Mouse (Mus musculus): ENCODE results near the gene Mtrex.
A peak's percentile ranks its signal among the peaks of the same experiment; 100 is the strongest.

Gene Mtrex

GRCm38 (mm10) chr13:112870039-112870690 lies 57.0 kb downstream of the Mtrex start:
- DNase-seq (ENCODE audit: low spot score in 2 of 2): no peak

GRCm38 (mm10) chr13:112867381-112867780 lies 59.8 kb downstream of the Mtrex start:
- no peak for DNase-seq (ENCODE audit: low spot score in 2 of 2)

- no peak for DNase-seq (ENCODE audit: low spot score in 2 of 2)
Measured at GRCm38 (mm10) chr13:112866782-112867181, 60.4 kb downstream of the Mtrex start.

GRCm38 (mm10) chr13:112862978-112863677 lies 64.1 kb downstream of the Mtrex start:
- DNase-seq (ENCODE audit: low spot score in 2 of 2): no peak

GRCm38 (mm10) chr13:112862342-112862741 lies 64.9 kb downstream of the Mtrex start:
- DNase-seq (ENCODE audit: low spot score in 2 of 2): no peak

- peak in 1 of 2 experiments; percentile 36 for DNase-seq (ENCODE audit: low spot score in 2 of 2)
Measured at GRCm38 (mm10) chr13:112861825-112862306, 65.3 kb downstream of the Mtrex start.

- no peak for DNase-seq (ENCODE audit: low spot score in 2 of 2)
Measured at GRCm38 (mm10) chr13:112860911-112861310, 66.3 kb downstream of the Mtrex start.

GRCm38 (mm10) chr13:112860370-112860769 lies 66.8 kb downstream of the Mtrex start:
- no peak for DNase-seq (ENCODE audit: low spot score in 2 of 2)

- DNase-seq (ENCODE audit: low spot score in 2 of 2): no peak
Measured at GRCm38 (mm10) chr13:112859574-112860134, 67.5 kb downstream of the Mtrex start.

GRCm38 (mm10) chr13:112857921-112858320 lies 69.3 kb downstream of the Mtrex start:
- DNase-seq (ENCODE audit: low spot score in 2 of 2): no peak

- DNase-seq (ENCODE audit: low spot score in 2 of 2): no peak
Measured at GRCm38 (mm10) chr13:112854402-112854801, 72.8 kb downstream of the Mtrex start.

- no peak for DNase-seq (ENCODE audit: low spot score in 2 of 2)
Measured at GRCm38 (mm10) chr13:112853710-112854316, 73.4 kb downstream of the Mtrex start.

GRCm38 (mm10) chr13:112845931-112846330 lies 81.3 kb downstream of the Mtrex start:
- no peak for DNase-seq (ENCODE audit: low spot score in 2 of 2)

- DNase-seq (ENCODE audit: low spot score in 2 of 2): no peak
Measured at GRCm38 (mm10) chr13:112840241-112841087, 86.7 kb downstream of the Mtrex start.

GRCm38 (mm10) chr13:112838562-112839232 lies 88.5 kb downstream of the Mtrex start:
- DNase-seq (ENCODE audit: low spot score in 2 of 2): no peak

- no peak for DNase-seq (ENCODE audit: low spot score in 2 of 2)
Measured at GRCm38 (mm10) chr13:112837621-112838155, 89.5 kb downstream of the Mtrex start.

- DNase-seq (ENCODE audit: low spot score in 2 of 2): no peak
Measured at GRCm38 (mm10) chr13:112836951-112837350, 90.2 kb downstream of the Mtrex start.

- peak in 1 of 2 experiments; percentile 9 for DNase-seq (ENCODE audit: low spot score in 2 of 2)
Measured at GRCm38 (mm10) chr13:112835113-112835512, 92.1 kb downstream of the Mtrex start.

- DNase-seq (ENCODE audit: low spot score in 2 of 2): no peak
Measured at GRCm38 (mm10) chr13:112833895-112834263, 93.3 kb downstream of the Mtrex start.

GRCm38 (mm10) chr13:112833253-112833894 lies 93.8 kb downstream of the Mtrex start:
- DNase-seq (ENCODE audit: low spot score in 2 of 2): no peak
